Mouse (Mus musculus) lung, postnatal 0 days (tissue): ENCODE results near the gene A730071L15Rik. TPM values are rescaled to one million over a fixed set of nuclear protein-coding genes. Genes with fewer than 3 reads are reported as not detected.

Source experiments
- ATAC-seq: fragments of 200-750 bp; cut with Nextera tagmentation; 2 replicates; pipeline ENCODE4 v1.8.0; 2017; ENCODE audit warnings: moderate library complexity
- DNase-seq: peaks from one replicate; pipeline ENCODE4 v3.0.0-alpha.2; 2016; ENCODE audit warnings: low spot score
- H3K27ac ChIP-seq: fragments of 300-500 bp; sonication (generic); 2 replicates; pipeline ENCODE4 v1.5.1; 2014; ENCODE audit warnings: antibody characterized with exemption, mild to moderate bottlenecking, low read length, mixed read lengths
- H3K27me3 ChIP-seq: fragments of 300-500 bp; sonication (generic); replicated peaks from 2 replicates; pipeline ENCODE4 v1.6.1; 2014; ENCODE audit warnings: low read length, mixed read lengths; ENCODE audit not compliant: insufficient read depth
- H3K36me3 ChIP-seq: fragments of 300-500 bp; sonication (generic); 2 replicates; pipeline ENCODE4 v1.6.1; 2014; ENCODE audit warnings: low read length, mixed read lengths; ENCODE audit not compliant: insufficient read depth
- H3K4me1 ChIP-seq: fragments of 300-500 bp; sonication (generic); 2 replicates; pipeline ENCODE4 v1.6.1; 2014; ENCODE audit warnings: antibody characterized with exemption, low read depth, low read length, mixed read lengths; ENCODE audit not compliant: insufficient read depth
- H3K4me2 ChIP-seq: fragments of 300-500 bp; sonication (generic); replicated peaks from 2 replicates; pipeline ENCODE4 v1.6.1; 2014; ENCODE audit warnings: low read depth, mild to moderate bottlenecking, low read length, moderate library complexity, mixed read lengths
- H3K4me3 ChIP-seq: fragments of 300-500 bp; sonication (generic); 2 replicates; pipeline ENCODE4 v1.5.1; 2014; ENCODE audit warnings: low read depth, low read length
- H3K9ac ChIP-seq: fragments of 300-500 bp; sonication (generic); replicated peaks from 2 replicates; pipeline ENCODE4 v1.6.1; 2014; ENCODE audit warnings: low read depth, mild to moderate bottlenecking
- H3K9me3 ChIP-seq: fragments of 300-500 bp; sonication (generic); 2 replicates; pipeline ENCODE4 v1.6.1; 2016; ENCODE audit warnings: low read length, mixed read lengths
- CTCF ChIP-seq: IDR thresholded peaks from 2 replicates; pipeline ENCODE4 v1.5.1; 2016; ENCODE audit warnings: antibody characterized with exemption, mild to moderate bottlenecking
- EP300 ChIP-seq: IDR thresholded peaks from 2 replicates; pipeline ENCODE4 v1.6.1; 2016; ENCODE audit warnings: antibody characterized with exemption, mild to moderate bottlenecking, control low read depth
- WGBS: fragments of 180-500 bp; shearing (Covaris S2); extraction: QIAGEN DNeasy Blood & Tissue Kit; methylation state at CpG from one replicate; pipeline ENCODE4 v1.1.7; 2014; 5-methylcytosine and 5-hydroxymethylcytosine counted together
- polyA plus RNA-seq: library from polyadenylated mRNA; unstranded; fragments of >200 nt; fragmentation: Nextera tagmentation; extraction: Ambion mirVana; gene quantifications from 2 replicates; pipeline ENCODE4 v1.2.1, GENCODE M21; 2015

A730071L15Rik gene
- polyA plus RNA-seq, 1 experiment from 2014 or later, result 0.50 TPM

- no peak for DNase-seq
- Histone ChIP-seq H3K9ac (no peak within 1 kb of the TSS), H3K27ac (no peak within 1 kb of the TSS), H3K9me3 (no peaks in the 10 kb centered on the region), H3K4me2 (no peak within 1 kb of the TSS), H3K36me3 (no peaks in the 10 kb centered on the region), H3K27me3 (no peaks in the 10 kb centered on the region), H3K4me3 (no peak within 1 kb of the TSS), H3K4me1 (no peaks in the 10 kb centered on the region)
- ATAC-seq, result no peak
- TF ChIP-seq CTCF (no peak), EP300 (no peak)
- WGBS, result 64% methylated on average over 7 of the region's 7 CpGs
These were observed 30.2 kb downstream of the A730071L15Rik start, which contains the start of gene Npc1l1 for GRCm38 (mm10) chr11:6230012-6230411. Gene Npc1l1, minus strand, starts transcription at chr11:6230143.

DNA sequence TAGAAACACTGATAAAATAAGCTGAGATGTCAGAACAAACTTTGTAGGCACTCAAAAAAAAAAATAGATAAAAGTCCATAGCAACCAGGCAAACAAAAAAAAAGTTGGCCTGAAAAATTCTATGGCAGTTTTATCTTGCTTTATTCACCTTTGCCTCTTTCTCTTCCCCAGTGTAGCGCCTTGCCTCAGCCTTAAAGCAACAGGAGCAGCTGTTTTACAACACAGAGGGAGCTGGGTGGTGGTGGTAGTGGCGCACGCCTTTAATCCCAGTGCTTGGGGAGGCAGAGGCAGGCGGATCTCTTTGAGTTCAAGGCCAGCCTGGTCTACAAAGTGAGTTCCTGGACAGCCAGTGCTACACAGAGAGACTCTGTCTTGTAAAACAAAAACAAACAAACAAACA lies 33.2 kb downstream of the A730071L15Rik start:
- Histone ChIP-seq H3K4me2 (no peak overlapping the region), H3K4me1 (no peaks in the 10 kb centered on the region), H3K36me3 (no peaks in the 10 kb centered on the region), H3K27me3 (no peaks in the 10 kb centered on the region), H3K9me3 (no peaks in the 10 kb centered on the region), H3K9ac (no peak overlapping the region), H3K27ac (no peak overlapping the region), H3K4me3 (no peak overlapping the region)
- 78% methylated on average over 4 of the region's 4 CpGs for WGBS
- ATAC-seq, result no peak
- TF ChIP-seq EP300 (no peak), CTCF (no peak)
- DNase-seq, result no peak

- no peak overlapping the region for H3K27ac ChIP-seq
- H3K4me3 ChIP-seq, result no peak overlapping the region
- H3K4me1 ChIP-seq, result no peaks in the 10 kb centered on the region
- H3K36me3 ChIP-seq, result no peaks in the 10 kb centered on the region
- no peaks in the 10 kb centered on the region for H3K27me3 ChIP-seq
- TF ChIP-seq CTCF (no peak), EP300 (no peak)
- H3K4me2 ChIP-seq, result no peak overlapping the region
- H3K9ac ChIP-seq, result no peak overlapping the region
- no peaks in the 10 kb centered on the region for H3K9me3 ChIP-seq
- ATAC-seq (no peak), DNase-seq (no peak)
- WGBS, result 53% methylated on average over 19 of the region's 19 CpGs
These were observed 44.9 kb downstream of the A730071L15Rik start for GRCm38 (mm10) chr11:6244707-6245106.

Other genes starting within 250 kb of the A730071L15Rik start
- 1.2 and 2.1 TPM in 2 replicates for gene Gck, start 249.9 kb upstream of the A730071L15Rik start, polyA plus RNA-seq
- gene Ykt6, start 244.3 kb upstream of the A730071L15Rik start, polyA plus RNA-seq, result 40.2 and 40.9 TPM in 2 replicates
- gene Camk2b, start 133.7 kb upstream of the A730071L15Rik start, polyA plus RNA-seq, result 2.9 TPM in 2 replicates
- gene Nudcd3, start 386 bp downstream of the A730071L15Rik start, polyA plus RNA-seq, result 26.8 TPM in 2 replicates
- gene Npc1l1, start 30.1 kb downstream of the A730071L15Rik start, polyA plus RNA-seq, result not detected in 2 replicates
- gene Ddx56, start 67.7 kb downstream of the A730071L15Rik start, polyA plus RNA-seq, result 38.2 and 41.9 TPM in 2 replicates
- gene Tmed4, start 74.8 kb downstream of the A730071L15Rik start, polyA plus RNA-seq, result 92.0 and 95.7 TPM in 2 replicates
- gene Ogdh, start 91.6 kb downstream of the A730071L15Rik start, polyA plus RNA-seq, result 78.8 and 84.1 TPM in 2 replicates
- 8.6 and 8.7 TPM in 2 replicates for gene Zmiz2, start 189.0 kb downstream of the A730071L15Rik start, polyA plus RNA-seq
- 3,011 and 3,180 TPM in 2 replicates for gene Ppia, start 215.4 kb downstream of the A730071L15Rik start, polyA plus RNA-seq
- gene H2afv, start 244.4 kb downstream of the A730071L15Rik start, polyA plus RNA-seq, result 259 and 268 TPM in 2 replicates